Mouse (Mus musculus) adrenal gland, adult 18-20 months (tissue): ENCODE data around the gene Cdk20. TPM values are rescaled to one million over a fixed set of nuclear protein-coding genes. Genes with fewer than 3 reads are reported as not detected.

Source experiments
- DNase-seq, 2 experiments: peaks; one replicate each; pipeline ENCODE4 v3.0.0; 2021 to 2022; ENCODE audit warnings: low spot score in 2 of 2
- long read RNA-seq, 2 experiments: library from polyadenylated mRNA; stranded (forward); transcript quantifications; one replicate each; pipeline ENCODE4 v2.0.0; 2021
- total RNA-seq, 2 experiments: library from RNA; stranded (reverse); gene quantifications; 1 replicate in 1 of 2; 2 replicates in 1 of 2; pipeline ENCODE4 v1.2.3; 2021

Cdk20 gene
- total RNA-seq: 1 to 10 TPM; 3.2 to 4.4 TPM
- long read RNA-seq, experiment 1, full-length matches to known transcripts: 3 of 4 reads
- long read RNA-seq, experiment 1, partial matches to known transcripts: 1 of 4 reads
- long read RNA-seq, experiment 1, other reads (novel, unspliced or antisense): 0 of 4 reads
- long read RNA-seq, experiment 2, full-length matches to known transcripts: 3 of 5 reads
- long read RNA-seq, experiment 2, partial matches to known transcripts: 0 of 5 reads
- long read RNA-seq, experiment 2, other reads (novel, unspliced or antisense): 2 of 5 reads

DNA sequence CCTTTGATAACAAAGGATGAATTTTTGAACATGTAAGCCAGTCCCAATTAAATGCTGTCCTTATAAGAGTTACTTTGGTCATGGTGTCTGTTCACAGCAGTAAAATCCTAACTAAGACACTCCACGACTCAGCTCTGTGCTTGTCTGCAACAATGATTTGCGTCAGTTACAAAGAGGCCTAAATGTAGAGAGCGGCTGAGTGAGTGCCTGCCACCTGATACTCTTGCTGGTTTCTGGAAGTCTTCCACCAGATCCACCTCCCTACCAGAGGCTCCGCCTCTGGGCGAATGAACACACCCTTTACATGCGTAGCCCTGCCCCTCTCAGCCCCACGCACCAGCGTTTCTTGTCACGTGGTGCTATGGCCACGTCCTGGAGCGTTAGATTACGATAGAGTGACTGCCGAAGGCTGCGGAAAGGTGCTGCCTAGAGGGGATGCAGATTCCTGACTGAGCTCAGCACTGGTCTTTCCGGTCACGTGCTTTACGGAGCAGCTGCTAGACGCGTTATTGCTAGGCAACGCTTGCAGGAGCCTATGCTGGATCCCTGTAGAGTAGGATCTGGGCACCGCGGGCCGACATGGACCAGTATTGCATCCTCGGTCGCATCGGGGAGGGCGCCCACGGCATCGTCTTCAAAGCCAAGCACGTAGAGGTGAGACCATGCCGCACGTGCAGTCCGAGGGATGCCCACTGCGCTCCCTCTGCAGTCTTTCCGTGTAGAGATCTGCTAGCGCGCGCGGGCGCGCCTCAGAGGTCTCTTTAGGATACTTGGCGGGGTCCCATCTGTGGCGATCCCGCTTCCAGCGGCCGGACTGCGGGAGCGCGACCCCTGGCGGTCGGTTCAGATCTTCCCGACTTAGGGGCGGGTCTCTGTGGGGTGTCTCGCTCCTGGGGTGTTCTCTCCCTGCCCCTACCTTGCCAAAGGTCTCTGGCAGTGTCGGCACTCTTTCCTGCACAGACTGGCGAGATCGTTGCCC is at the start of gene Cdk20:
Gene Cdk20, plus strand, starts transcription at position 298 of the 979 bp plus-strand sequence.
- DNase-seq: peak; percentile 74

DNA sequence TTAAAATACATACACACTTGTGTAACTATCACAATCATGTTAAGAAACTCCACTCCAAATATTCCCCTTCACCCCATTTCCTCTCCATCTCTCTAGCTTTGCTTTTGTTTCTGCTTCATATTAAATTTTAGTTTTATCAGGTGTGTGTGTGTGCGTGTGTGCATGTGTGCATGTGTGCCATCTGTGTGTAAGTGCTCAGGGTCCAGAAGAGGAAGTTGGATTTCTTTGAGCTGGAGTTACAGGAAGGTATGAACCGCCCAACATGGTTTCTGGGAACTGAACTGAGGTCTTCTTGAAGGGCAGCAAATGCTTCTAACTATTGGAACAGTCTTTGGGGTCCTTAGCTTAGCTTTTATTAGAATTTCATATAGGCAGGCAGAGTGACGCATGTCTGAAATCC is 47.2 kb upstream of the Cdk20 start:
- DNase-seq: no peak

DNA sequence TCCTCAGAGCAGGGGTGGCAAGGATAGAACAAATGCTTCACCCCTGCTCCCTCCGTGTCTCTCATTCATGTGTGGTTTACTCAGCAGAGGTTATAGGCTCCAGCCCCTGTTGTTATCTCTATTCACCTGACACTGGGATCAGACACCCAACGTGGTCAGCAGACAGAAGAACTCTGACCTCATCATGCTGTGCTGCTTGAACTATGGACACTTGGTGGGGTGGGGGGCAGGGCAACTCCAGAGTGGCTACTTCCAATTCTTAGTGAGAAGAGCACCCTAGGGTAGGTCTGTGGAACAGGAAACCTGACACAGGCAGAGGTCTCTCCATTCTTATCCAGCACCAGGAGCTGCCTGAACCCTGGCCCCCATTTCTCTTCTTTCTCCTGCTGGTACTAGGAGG is 46.1 kb upstream of the Cdk20 start:
- no peak for DNase-seq

DNA sequence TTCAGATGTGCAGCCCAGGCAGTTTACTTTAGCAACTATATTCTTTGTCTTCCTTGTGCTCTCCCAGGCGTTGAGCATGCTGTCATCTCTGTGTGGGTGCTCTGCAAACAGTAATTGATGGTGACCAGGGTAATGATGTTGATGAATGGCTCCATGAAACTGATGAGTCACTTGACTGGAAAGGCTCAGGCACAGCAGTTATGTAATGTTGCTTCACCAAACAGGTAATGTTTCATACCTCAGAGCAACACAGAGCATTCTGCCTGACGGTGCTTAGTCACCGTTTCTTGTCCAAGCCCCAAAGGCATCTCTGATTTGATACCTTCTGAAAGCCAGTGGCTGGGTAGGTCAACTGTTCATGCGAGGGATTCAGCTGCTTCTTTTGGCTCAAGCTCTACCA is 43.7 kb upstream of the Cdk20 start:
- DNase-seq: no peak

DNA sequence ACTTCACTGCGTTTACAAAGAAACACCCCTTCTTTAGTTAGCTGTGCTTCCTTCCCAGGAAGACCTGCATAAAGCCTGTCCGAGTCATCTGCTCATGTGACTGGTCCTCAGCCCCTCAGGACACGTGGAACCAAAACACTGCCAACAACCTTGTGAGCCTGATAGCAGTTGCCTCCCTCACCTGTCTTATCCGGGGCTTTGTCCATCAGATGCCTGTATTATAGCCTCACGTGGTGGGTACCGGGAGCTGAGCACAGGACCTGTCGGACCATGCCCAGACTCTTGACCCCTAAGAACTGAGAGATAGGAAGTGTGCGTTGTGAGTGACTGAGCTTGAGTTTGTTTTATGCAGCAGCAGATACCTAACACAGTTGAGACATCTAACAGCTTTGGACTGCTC is 35.1 kb upstream of the Cdk20 start:
- no peak for DNase-seq

DNA sequence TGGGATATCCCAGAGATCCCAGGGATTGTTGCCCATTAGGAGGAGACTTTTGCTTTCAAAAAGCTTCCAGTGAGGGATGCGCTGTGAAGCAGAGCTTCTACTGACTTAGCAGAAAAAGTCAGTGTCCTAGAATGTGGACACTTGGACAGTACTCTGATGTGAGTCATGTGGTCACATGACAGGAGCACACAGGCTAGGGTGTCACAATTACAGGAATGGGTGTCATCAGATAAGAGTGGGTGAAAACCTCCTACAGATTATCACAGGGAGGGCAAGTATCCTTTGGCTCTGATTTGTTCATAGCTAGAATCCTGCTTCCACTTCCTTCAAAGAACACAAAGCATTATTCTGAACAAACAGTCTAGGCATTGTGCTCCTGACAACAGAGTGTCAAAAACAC is 34.0 kb upstream of the Cdk20 start:
- no peak for DNase-seq

DNA sequence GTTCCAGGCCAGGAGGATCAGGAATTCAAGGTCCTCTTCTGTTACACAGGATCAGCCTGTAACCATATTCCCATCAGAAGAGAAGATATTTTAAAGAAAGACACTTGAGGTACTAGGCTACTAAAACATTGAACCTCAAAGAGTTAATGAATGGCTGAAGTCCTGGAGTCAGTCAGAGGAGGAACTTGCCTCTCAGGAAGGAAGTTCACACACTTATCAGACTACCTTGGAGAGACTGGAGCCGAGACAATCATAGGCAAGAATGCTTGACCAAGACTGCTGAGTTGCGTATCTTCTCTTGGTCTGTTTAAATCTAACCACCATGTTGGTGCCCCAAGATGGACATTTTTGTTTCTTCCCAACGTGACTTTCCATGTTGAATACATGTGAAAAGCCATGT is 32.2 kb upstream of the Cdk20 start:
- DNase-seq: no peak

DNA sequence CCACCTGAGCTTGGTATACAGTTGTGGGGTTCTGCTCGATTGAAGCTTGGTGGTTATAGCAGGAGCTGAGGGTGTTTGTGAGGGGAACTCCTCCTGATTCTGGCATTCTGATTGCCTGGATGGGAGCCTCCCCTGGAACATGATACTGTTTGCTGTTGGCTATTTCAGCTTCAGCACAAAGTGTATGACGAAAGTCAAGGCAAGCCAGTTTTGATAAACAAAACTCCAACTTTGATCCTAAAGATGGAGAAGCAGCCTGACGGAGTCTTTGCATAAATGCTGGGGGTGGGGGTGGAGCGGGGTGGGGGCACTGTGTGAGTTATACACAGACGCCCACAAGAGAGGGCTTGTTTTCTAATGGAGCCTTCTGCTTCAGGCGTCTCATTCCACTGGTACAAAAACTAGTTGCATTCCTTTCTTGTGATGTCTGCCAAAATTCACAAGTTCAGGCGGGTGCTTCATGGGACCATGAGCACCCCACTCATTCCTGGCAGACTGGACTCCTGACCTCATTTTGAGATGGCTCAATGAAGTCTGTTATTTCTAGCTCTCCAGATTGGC is 31.2 kb upstream of the Cdk20 start:
- no peak for DNase-seq

DNA sequence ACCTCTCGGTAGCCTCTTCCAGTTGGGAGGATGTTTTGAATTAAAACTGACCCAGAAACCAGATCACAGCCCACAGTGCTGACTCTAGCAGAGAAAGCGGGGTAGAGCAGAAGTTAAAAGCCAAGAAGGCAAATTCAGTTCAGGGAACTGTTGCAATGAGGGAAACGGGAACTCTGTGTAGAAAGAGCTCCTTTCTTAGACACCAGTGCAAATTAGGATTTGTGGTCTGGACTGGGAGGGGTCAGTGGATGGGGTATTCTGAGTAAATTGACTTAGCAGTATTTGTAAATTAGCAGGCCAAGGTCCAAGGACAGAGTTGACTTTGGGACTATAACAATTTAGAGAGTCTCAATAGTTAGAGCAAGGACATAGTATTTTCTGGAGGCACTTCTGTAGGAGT is 30.1 kb upstream of the Cdk20 start:
- no peak for DNase-seq

DNA sequence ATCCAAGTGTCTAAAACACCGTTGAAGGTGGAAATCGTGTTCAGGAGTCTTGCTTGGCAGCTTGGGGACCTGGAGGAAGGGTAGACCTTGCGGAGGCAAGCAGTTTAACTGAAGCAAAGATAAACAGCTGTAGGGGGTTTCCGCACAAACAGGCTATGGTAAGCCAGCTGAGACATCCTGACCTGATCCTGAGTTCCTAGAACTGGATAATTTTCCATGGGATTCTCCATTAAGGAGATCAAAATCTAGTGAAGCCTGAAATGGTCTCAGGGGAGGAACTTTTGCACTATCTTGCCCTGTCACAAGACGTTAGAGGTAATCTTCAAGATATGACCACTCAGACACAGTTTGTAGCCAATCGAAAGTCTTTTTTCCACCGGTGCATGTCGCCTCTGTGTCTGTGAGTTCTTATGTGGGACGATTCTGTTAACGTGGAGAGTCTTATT is 29.6 kb upstream of the Cdk20 start:
- no peak for DNase-seq

DNA sequence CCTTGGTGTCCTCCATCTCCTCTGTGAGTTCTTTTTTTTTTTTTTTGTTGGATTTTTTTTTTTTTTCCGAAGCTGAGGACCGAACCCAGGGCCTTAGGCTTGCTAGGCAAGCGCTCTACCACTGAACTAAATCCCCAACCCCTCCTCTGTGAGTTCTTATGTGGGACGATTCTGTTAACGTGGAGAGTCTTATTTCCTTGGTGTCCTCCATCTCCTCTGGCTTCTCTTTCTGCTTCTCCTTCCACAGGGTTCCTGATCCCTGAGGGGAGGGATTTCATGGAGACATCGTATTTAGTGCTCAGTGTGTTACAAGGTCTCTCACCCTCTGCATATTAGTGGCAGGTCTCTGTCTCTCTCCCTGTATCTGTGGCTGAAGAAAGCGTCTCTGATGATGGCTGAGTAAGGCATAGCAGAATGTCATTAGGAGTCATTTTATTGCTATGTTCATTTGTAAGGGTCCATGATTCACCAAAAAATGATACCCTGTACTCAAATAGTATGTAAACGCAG is 29.1 kb upstream of the Cdk20 start:
- DNase-seq: no peak

DNA sequence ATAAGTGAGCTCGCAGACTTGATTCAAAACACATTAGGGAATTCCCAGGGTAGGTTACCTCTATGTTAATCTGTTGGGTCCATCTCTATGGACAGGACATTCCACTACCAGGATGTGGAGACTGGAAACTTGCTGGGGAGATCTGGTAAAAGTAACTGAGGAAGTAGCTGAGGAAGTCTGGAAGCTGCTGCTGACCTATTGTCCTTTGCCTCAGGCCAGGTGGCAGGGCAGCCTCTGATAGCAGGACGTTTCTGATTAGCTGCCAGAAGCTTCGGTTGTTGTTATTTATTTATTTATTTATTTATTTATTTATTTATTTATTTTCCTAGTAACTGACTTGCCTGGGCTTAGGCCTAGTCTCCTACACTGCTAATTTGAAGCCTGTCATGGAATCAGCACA is 28.6 kb upstream of the Cdk20 start:
- DNase-seq: no peak

DNA sequence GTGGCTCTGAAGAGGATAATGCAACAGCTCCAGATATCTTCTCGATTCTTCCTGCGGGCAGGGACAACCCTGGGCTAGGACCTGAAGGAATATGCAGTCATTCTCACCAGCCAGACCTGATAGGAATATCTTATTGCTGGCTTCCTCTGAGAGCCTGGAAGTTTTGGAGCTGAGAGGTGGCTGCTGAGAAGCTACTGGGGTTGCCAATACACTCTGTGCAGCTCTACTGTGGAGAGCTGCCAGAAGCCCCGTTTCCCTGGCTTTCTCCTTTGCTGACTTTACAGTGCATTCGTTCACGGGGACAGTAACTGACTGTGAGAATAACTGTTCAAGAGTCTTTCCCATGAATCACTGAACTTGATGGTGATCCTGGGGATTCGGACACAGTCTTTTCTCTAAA is 26.6 kb upstream of the Cdk20 start:
- no peak for DNase-seq

DNA sequence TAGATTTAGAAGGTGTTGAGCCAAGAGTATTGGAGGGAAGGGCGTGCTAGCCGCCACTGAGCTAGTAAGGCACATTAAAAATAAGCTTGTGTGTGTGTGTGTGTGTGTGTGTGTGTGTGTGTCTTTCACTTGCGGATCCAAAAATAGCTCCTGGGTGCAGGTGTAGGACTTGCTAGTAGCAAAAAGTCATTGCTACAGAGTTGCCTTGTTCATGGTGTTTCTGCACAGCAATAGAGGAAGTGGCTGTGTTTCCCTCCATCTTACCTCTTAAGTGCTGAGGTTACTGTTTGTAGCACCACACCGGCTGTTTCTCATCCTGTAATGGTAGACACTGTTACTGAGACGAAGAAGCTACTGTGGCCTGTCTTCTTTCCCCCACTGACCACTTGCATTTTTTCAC is 24.1 kb upstream of the Cdk20 start:
- DNase-seq: no peak

DNA sequence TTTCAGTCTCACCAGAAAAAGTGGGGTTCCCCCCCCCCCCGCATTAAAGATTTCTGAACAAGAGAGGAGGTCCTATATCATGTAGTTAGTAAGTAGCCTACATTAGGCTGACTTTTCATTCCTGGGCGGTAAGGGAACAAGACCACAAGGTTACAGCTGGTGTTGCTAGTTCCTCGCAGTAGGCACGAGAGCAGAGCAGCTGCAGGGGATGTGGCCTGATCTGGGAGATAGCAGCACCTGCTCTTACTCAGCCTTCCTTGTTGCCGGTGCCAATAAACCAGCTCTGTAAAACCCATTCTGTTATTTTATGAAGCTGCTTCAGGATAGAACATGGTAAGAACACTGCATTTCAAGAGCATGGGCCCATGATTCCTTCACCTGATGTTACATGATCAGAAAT is 21.5 kb upstream of the Cdk20 start:
- no peak for DNase-seq

DNA sequence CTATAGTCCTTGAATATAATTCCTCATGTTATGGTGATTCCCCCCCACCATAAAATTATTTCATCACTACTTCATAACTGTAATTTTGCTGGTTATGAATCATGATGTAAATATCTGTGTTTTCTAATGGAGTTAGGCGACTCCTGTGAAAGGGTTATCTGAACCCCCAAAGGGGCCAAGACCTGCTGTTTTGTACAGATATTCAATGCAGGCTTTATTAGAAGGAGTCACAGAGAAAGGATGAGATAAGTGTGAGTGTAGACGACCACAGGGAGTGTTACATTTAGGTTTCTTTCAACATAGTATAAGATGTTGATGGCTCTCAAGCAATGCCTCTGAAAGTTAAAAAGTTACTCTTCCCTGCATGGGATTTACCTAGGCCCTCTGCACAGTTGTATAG is 20.8 kb upstream of the Cdk20 start:
- no peak for DNase-seq

DNA sequence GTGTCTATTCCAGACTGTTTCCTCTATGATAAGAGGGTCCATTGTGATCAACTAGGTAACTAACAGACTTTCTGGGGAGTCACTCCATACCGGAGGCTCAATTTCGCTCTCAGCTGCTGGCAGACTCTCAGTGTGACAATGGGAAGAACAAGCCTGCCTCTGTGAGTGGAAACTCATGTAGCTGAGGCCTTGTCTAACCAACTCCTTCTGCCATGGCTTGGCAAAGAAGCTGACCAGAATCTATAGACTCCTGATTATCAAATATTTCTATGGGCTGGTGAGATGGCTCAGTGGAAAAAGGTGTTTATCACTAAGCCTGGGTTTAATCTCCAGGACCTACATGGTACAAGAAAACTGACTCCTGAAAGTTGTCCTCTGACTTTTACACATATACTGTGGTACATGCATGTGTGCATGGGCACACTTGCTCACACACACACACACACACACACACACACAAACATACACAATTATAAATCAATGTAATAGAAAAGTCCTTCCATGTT is 19.3 kb upstream of the Cdk20 start:
- no peak for DNase-seq

DNA sequence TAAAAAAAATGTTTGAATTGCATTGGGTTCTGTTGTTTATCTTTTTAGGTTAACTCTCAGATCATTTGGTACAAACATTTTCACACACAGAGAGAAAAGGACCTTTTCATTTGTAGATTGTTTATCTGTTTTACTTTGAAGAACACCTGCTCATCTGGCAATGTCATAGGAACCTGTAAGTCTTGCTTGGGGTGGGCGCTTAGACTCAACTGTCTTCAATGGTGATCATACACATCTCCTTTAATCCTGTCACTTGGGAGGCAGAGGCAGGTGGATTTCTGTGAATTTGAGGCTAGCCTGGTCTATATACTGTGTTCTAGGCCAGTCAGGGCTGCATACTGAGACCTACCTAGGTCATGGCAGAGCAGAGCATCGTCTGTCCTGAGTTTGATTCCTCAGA is 16.5 kb upstream of the Cdk20 start:
- DNase-seq: no peak

DNA sequence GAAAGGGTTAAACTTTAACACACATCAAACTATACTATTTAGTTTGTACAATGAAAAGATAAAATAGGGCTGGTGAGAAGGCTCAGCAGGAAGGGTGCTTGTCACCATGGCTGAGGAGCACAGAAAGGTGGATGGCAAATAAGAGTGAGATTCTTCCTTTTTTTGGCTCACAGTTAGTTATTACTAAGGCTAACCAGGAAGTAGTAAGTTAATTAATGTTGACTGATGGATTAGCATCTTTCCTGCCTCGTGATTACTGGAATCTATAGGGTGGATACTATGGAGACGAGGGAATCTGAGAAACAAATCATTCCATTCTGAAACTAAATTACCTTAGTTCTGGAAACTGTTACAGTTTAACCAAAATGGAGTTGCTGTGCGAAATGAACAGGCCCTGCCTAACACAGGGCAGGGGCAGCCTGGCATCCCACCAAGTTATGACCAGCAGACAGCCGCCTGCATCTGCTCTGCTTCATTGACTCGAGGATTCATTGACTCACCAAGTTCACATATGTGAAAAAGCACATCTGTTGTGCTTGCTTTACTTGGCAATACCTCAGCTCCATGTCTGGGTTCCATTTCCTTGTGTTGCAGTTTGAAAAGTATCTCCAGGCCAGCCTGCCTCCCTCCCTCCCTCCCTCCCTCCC is 15.0 kb upstream of the Cdk20 start:
- no peak for DNase-seq

DNA sequence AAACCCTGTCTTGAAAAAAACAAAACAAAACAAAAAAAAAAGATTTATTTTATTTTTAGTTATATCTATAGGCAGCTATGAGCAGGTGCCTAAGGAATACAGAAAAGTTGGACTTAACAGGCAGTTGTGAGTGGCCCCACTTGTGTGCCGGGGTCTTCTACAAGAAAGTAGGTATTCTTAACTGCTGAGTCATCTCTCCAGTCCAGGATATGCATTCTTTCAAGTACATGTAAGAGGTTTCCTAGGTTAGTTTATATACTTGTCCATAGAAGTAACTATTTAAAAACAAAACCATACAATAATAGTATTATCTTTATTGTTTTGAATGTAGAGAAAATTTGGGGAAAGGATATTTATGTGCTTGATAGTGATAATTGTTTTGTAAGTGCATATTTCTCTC is 11.3 kb upstream of the Cdk20 start:
- DNase-seq: no peak

DNA sequence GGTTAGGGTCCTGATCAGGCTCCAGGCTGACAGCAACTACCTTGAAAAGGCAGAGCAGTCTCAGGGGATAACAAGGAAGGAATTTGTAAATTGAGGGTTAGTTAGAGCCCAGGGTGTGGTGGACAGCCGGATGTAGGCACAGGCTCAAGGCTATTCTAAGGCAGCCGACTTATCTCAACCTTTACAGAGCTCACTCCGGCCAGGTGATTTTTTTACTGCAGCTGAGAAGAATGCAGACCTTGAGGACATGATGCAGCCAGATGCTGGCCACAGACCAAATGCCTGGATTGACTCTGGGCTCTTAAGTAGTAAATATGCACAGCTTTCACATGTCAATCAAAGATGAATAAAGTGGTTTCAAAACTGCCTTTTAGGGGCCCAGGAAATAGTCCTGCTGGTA is 10.7 kb upstream of the Cdk20 start:
- DNase-seq: no peak
